Mouse (Mus musculus) layer of hippocampus, postnatal 10 days (tissue): ENCODE data around the gene Epb41l2. TPM values are rescaled to one million over a fixed set of nuclear protein-coding genes. Genes with fewer than 3 reads are reported as not detected.

Experiments
- DNase-seq, 2 experiments: peaks; one replicate each; pipeline ENCODE4 v3.0.0; 2021; ENCODE audit warnings: low spot score in 2 of 2
- total RNA-seq, 2 experiments: library from RNA; stranded (reverse); gene quantifications; 2 replicates each; pipeline ENCODE4 v1.2.3; 2021

Epb41l2 gene
- total RNA-seq, 2 experiments from 2014 or later, result 145 to 153 TPM

- no peak for DNase-seq
Observed at GRCm38 (mm10) chr10:25365158-25365557, 5.6 kb downstream of the Epb41l2 start.

- no peak for DNase-seq
Observed at GRCm38 (mm10) chr10:25365708-25366107, 6.1 kb downstream of the Epb41l2 start.

GRCm38 (mm10) chr10:25366691-25367090, 7.1 kb downstream of the Epb41l2 start:
- DNase-seq, result no peak

- no peak for DNase-seq
Observed at GRCm38 (mm10) chr10:25368928-25369327, 9.3 kb downstream of the Epb41l2 start.

GRCm38 (mm10) chr10:25369691-25370090, 10.1 kb downstream of the Epb41l2 start:
- no peak for DNase-seq

GRCm38 (mm10) chr10:25371336-25371735, 11.7 kb downstream of the Epb41l2 start:
- DNase-seq, result no peak

GRCm38 (mm10) chr10:25371915-25372371, 12.3 kb downstream of the Epb41l2 start:
- DNase-seq, result no peak

GRCm38 (mm10) chr10:25372510-25373148, 13.0 kb downstream of the Epb41l2 start:
- no peak for DNase-seq

- DNase-seq, result no peak
Observed at GRCm38 (mm10) chr10:25375036-25375435, 15.4 kb downstream of the Epb41l2 start.

- DNase-seq, result no peak
Observed at GRCm38 (mm10) chr10:25380746-25381481, 21.3 kb downstream of the Epb41l2 start.

- no peak for DNase-seq
Observed at GRCm38 (mm10) chr10:25381951-25382350, 22.4 kb downstream of the Epb41l2 start.

GRCm38 (mm10) chr10:25383171-25383570, 23.6 kb downstream of the Epb41l2 start:
- DNase-seq, result no peak

GRCm38 (mm10) chr10:25384391-25384790, 24.8 kb downstream of the Epb41l2 start:
- DNase-seq, result no peak

- DNase-seq, result no peak
Observed at GRCm38 (mm10) chr10:25385811-25386580, 26.4 kb downstream of the Epb41l2 start.

GRCm38 (mm10) chr10:25386868-25387267, 27.3 kb downstream of the Epb41l2 start:
- DNase-seq, result no peak

GRCm38 (mm10) chr10:25387268-25387667, 27.7 kb downstream of the Epb41l2 start:
- DNase-seq, result no peak

- no peak for DNase-seq
Observed at GRCm38 (mm10) chr10:25392786-25393185, 33.2 kb downstream of the Epb41l2 start.

GRCm38 (mm10) chr10:25393721-25394120, 34.1 kb downstream of the Epb41l2 start:
- DNase-seq, result no peak

- DNase-seq, result no peak
Observed at GRCm38 (mm10) chr10:25395236-25395886, 35.8 kb downstream of the Epb41l2 start.

GRCm38 (mm10) chr10:25396859-25397258, 37.3 kb downstream of the Epb41l2 start:
- DNase-seq, result no peak
